Mouse (Mus musculus) cerebral cortex, adult 2 months (tissue): Measurements from ENCODE around the gene Olfr330.

Experiments
- WGBS: fragments of 180-500 bp; shearing (Covaris S2); methylation state at CpG from one replicate; pipeline ENCODE4 v1.1.7; 2018; 5-methylcytosine and 5-hydroxymethylcytosine counted together

The Olfr330 gene

GRCm38 (mm10) chr11:58534736-58535135, at the start of gene Olfr330:
TSS of gene Olfr330 (minus strand) at chr11:58534836.

GRCm38 (mm10) chr11:58578636-58579035, 44.0 kb upstream of the Olfr330 start:
- WGBS: 20% methylated on average over 8 of the region's 8 CpGs

- 64% methylated on average over 1 of the region's 1 CpGs for WGBS
These were observed 42.8 kb upstream of the Olfr330 start, which contains the start of gene Olfr325 for GRCm38 (mm10) chr11:58577430-58577829. TSS of gene Olfr325 (plus strand) at chr11:58577730.

- 67% methylated on average over 5 of the region's 5 CpGs for WGBS
These were observed 35.8 kb upstream of the Olfr330 start, which contains the start of gene Olfr224 for GRCm38 (mm10) chr11:58570405-58570804. TSS of gene Olfr224 (minus strand) at chr11:58570553.

GRCm38 (mm10) chr11:58555536-58555935, 20.9 kb upstream of the Olfr330 start, which contains the start of gene Olfr328:
TSS of gene Olfr328 (minus strand) at chr11:58555636.
- WGBS: 68% methylated on average over 1 of the region's 1 CpGs

- 72% methylated on average over 5 of the region's 5 CpGs for WGBS
These were observed 11.7 kb upstream of the Olfr330 start, which contains the start of gene Olfr329-ps for GRCm38 (mm10) chr11:58546322-58546721. TSS of gene Olfr329-ps (minus strand) at chr11:58546422.

- 92% methylated on average over 8 of the region's 9 CpGs for WGBS
These were observed 14.9 kb downstream of the Olfr330 start for GRCm38 (mm10) chr11:58519756-58520155.

- WGBS: 92% methylated on average over 18 of the region's 18 CpGs
These were observed 15.7 kb downstream of the Olfr330 start for GRCm38 (mm10) chr11:58518916-58519315.

- 83% methylated on average over 19 of the region's 19 CpGs for WGBS
These were observed 25.6 kb downstream of the Olfr330 start for GRCm38 (mm10) chr11:58509058-58509457.

GRCm38 (mm10) chr11:58502472-58502871, 32.2 kb downstream of the Olfr330 start, which contains the start of gene Olfr331:
TSS of gene Olfr331 (minus strand) at chr11:58502572.

GRCm38 (mm10) chr11:58499290-58499689, 35.3 kb downstream of the Olfr330 start:
- WGBS: 24% methylated on average over 3 of the region's 3 CpGs

- WGBS: 79% methylated on average over 9 of the region's 9 CpGs
These were observed 35.9 kb downstream of the Olfr330 start for GRCm38 (mm10) chr11:58498761-58499160.

- WGBS: 65% methylated on average over 2 of the region's 2 CpGs
These were observed 42.2 kb downstream of the Olfr330 start, which contains the start of gene Olfr332 for GRCm38 (mm10) chr11:58492455-58492854. TSS of gene Olfr332 (minus strand) at chr11:58492555.
